Mouse (Mus musculus) lung, embryonic 14.5 days (tissue): ENCODE measurements around the gene Elmod2. TPM values are rescaled to one million over a fixed set of nuclear protein-coding genes. Genes with fewer than 3 reads are reported as not detected.
"Not testable (repeated sequence)": the region's sequence is repeated elsewhere in the genome, so short reads cannot be mapped to it uniquely, and the experiment has no call there.

Experiments
- ATAC-seq: fragments of 200-750 bp; cut with Nextera tagmentation; 2 replicates; pipeline ENCODE4 v1.8.0; 2017; ENCODE audit warnings: mild to moderate bottlenecking, moderate TSS enrichment, moderate library complexity; ENCODE audit not compliant: insufficient read depth
- DNase-seq: peaks from one replicate; pipeline ENCODE4 v3.0.0-alpha.2; 2015
- H3K27ac ChIP-seq: fragments of 300-500 bp; sonication (generic); 2 replicates; pipeline ENCODE4 v1.5.1; 2014; ENCODE audit warnings: low read depth, mild to moderate bottlenecking, moderate library complexity
- H3K27me3 ChIP-seq: fragments of 300-500 bp; sonication (generic); 2 replicates; pipeline ENCODE4 v1.6.1; 2014; ENCODE audit warnings: low read length, control low read depth; ENCODE audit not compliant: insufficient read depth
- H3K36me3 ChIP-seq: fragments of 300-500 bp; sonication (generic); 2 replicates; pipeline ENCODE4 v1.6.1; 2014; ENCODE audit warnings: control low read depth; ENCODE audit not compliant: insufficient read depth
- H3K4me1 ChIP-seq: fragments of 300-500 bp; sonication (generic); 2 replicates; pipeline ENCODE4 v1.6.1; 2014; ENCODE audit warnings: antibody characterized with exemption, control low read depth; ENCODE audit not compliant: insufficient read depth
- H3K4me2 ChIP-seq: fragments of 300-500 bp; sonication (generic); 2 replicates; pipeline ENCODE4 v1.6.1; 2014; ENCODE audit warnings: mild to moderate bottlenecking
- H3K4me3 ChIP-seq: fragments of 300-500 bp; sonication (generic); 2 replicates; pipeline ENCODE4 v1.5.1; 2014; ENCODE audit warnings: low read depth, low read length
- H3K9ac ChIP-seq: fragments of 300-500 bp; sonication (generic); 2 replicates; pipeline ENCODE4 v1.6.1; 2014
- H3K9me3 ChIP-seq: fragments of 300-500 bp; sonication (generic); 2 replicates; pipeline ENCODE4 v1.6.1; 2016; ENCODE audit warnings: low read depth, low read length, control low read depth
- CTCF ChIP-seq: IDR thresholded peaks from 2 replicates; pipeline ENCODE4 v1.5.1; 2016; ENCODE audit warnings: antibody characterized with exemption, low read depth
- WGBS: fragments of 180-500 bp; shearing (Covaris S2); extraction: QIAGEN DNeasy Blood & Tissue Kit; methylation state at CpG from one replicate; pipeline ENCODE4 v1.1.7; 2014; 5-methylcytosine and 5-hydroxymethylcytosine counted together
- polyA plus RNA-seq: library from polyadenylated mRNA; unstranded; fragments of >200 nt; fragmentation: Nextera tagmentation; extraction: Ambion mirVana; gene quantifications from 2 replicates; pipeline ENCODE4 v1.2.1, GENCODE M21; 2014

The Elmod2 gene
- polyA plus RNA-seq, 1 experiment from 2014 or later, result 15.9 TPM

DNA sequence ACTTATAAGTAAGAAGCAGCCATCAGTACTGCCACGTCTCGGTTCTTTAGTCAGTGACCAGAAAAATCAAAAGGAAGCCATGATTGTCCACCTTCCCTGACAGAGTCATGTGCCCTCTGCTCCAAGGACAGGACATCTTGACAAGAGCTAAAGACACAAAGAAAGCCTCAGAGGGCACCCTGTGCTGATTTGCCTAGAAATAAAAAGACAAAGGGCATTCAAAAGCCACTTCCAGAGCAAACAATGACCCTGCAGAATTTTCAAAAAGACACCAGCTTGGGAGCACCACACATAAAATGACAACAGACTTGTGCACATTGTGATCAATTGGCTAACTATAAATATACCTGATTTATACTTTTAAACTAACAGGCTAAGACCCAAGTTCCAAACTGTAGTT, 16.6 kb downstream of the Elmod2 start:
- TF ChIP-seq CTCF, result no peak

DNA sequence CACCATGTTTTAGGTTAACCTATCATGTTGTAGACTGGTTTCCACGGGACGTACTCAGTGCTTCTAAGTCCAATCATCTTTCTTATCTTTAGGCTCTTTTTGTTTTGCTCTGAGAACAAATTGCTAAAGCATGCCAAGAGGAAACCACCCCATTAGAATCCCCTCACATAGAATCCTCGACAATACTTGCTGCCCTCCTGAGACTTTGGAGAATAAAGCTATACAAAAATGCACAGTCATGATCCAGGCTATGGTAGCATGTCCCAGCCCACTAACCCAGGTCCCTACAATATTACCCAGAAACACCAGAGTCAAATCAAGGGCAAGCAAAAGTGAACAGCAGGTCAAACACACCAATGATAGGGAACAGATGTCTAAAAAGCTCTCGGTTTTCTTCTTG, 17.2 kb downstream of the Elmod2 start:
- ATAC-seq, H3K9me3 ChIP-seq, H3K27ac ChIP-seq, H3K4me3 ChIP-seq, H3K4me1 ChIP-seq, H3K27me3 ChIP-seq, DNase-seq, H3K4me2 ChIP-seq, H3K9ac ChIP-seq: not testable (repeated sequence)
- 78% methylated on average over 4 of the region's 4 CpGs for WGBS
- peaks cover 29% of the 10 kb centered on the region for H3K36me3 ChIP-seq

More for the DNA sequence above, 16.6 kb downstream of the Elmod2 start:
- ATAC-seq, result no peak
- WGBS, result 81% methylated on average over 2 of the region's 2 CpGs
- H3K27ac ChIP-seq, result no peak overlapping the region
- H3K9ac ChIP-seq, result no peak overlapping the region
- H3K4me3 ChIP-seq, result no peak overlapping the region
- no peaks in the 10 kb centered on the region for H3K4me1 ChIP-seq
- no peaks in the 10 kb centered on the region for H3K9me3 ChIP-seq
- no peak overlapping the region for H3K4me2 ChIP-seq
- H3K36me3 ChIP-seq, result peaks cover 29% of the 10 kb centered on the region
- no peaks in the 10 kb centered on the region for H3K27me3 ChIP-seq
- DNase-seq, result no peak

DNA sequence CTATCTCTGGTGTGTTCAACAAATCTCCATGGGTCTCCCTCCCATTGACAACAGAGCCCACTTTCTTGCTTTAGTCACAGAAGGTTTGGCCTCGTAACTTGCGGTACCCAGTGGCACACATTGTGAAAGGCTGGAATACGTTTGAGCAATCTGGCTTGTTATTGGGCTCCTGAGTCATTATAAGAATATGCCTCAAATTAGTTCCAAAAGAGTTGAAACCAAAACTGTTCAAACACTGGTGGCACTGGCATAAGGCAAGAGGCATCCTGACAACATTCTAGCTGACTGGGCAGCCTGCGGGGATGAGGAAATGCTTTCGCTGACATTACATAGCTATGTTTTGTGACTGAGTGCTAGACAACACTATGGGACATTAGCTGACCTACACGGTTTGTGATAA, 22.4 kb downstream of the Elmod2 start:
- ATAC-seq, result no peak
- DNase-seq, result no peak
- Histone ChIP-seq H3K27ac (no peak overlapping the region), H3K9me3 (no peaks in the 10 kb centered on the region), H3K4me2 (no peak overlapping the region), H3K4me1 (no peaks in the 10 kb centered on the region), H3K9ac (no peak overlapping the region), H3K27me3 (no peaks in the 10 kb centered on the region), H3K4me3 (no peak overlapping the region), H3K36me3 (no peaks in the 10 kb centered on the region)
- no peak for TF ChIP-seq CTCF
- WGBS, result 89% methylated on average over 6 of the region's 6 CpGs

DNA sequence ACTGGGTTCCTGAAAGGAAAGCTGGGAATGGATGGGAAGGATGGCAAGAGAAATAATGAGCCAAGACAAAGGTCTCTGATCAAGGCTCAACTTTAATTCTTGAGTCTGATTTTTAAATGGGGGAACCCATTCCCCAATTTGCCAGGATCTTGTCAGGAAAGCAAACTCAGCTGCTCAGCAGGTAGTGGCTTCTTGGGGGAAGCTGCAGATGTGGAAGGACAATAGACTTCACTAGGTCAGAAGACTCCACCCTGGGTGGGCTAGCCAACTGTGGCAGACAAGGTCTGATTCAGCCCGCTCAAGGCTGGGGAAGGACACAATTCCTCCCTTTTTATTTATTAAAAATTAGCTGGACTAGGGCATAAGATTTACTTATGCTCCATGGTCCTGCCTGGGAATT, 27.3 kb downstream of the Elmod2 start:
- ATAC-seq (no peak), DNase-seq (no peak)
- Histone ChIP-seq H3K4me2 (no peak overlapping the region), H3K9me3 (no peaks in the 10 kb centered on the region), H3K4me3 (no peak overlapping the region), H3K4me1 (no peaks in the 10 kb centered on the region), H3K9ac (no peak overlapping the region), H3K27ac (no peak overlapping the region), H3K27me3 (no peaks in the 10 kb centered on the region), H3K36me3 (no peaks in the 10 kb centered on the region)
- no peak for TF ChIP-seq CTCF
- WGBS, result 75% methylated on average over 1 of the region's 1 CpGs

DNA sequence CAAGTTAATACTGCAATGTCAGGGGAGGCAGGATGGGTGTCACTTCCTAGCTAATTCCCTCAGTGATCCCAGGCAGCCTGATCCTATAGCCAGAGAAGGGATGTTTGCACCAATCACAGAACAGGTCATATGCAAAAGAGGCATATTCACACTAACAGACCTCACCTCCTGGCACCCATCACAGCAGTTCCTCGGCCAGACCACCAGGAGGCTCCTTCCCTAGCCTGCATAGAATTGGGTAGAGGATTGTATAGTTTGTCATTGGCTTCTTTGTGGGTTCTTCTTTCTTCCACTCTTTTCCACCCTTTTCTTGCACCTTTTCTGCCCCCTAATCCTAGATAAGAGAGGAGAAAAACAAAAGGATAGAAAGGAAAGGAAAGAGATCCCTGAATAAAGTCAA, 32.2 kb downstream of the Elmod2 start:
- no peak overlapping the region for H3K9ac ChIP-seq
- H3K27ac ChIP-seq, result no peak overlapping the region
- ATAC-seq (no peak), DNase-seq (peak; percentile 5)
- no peaks in the 10 kb centered on the region for H3K4me1 ChIP-seq
- no peaks in the 10 kb centered on the region for H3K27me3 ChIP-seq
- H3K9me3 ChIP-seq, result no peaks in the 10 kb centered on the region
- H3K4me3 ChIP-seq, result no peak overlapping the region
- no peak overlapping the region for H3K4me2 ChIP-seq
- WGBS, result 62% methylated on average over 1 of the region's 1 CpGs
- no peaks in the 10 kb centered on the region for H3K36me3 ChIP-seq
- no peak; the same call in 1 of the 2 replicates for TF ChIP-seq CTCF

DNA sequence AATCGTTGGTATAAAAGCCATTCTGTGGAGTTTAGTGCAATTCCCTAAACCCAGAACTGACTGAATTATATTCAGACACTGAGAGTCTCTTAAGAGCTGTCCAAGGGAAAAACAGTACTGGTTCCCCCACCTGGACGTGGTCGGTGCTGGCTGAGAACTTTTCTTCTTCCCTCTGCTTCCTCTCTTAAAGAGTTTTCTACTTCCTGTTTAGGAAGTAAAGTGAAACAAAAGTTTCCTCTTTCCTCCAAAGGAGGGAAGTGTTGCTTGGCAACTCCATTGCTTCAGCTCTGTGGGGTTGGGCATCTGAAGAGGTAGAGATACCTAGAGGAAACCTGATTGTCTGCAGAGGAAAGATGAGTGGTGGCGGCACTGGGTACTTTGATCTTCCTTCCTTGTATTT, 34.9 kb downstream of the Elmod2 start:
- Histone ChIP-seq H3K27ac (no peak overlapping the region), H3K9me3 (no peaks in the 10 kb centered on the region), H3K4me2 (no peak overlapping the region), H3K27me3 (no peaks in the 10 kb centered on the region), H3K4me1 (no peaks in the 10 kb centered on the region), H3K4me3 (no peak overlapping the region), H3K36me3 (no peaks in the 10 kb centered on the region), H3K9ac (no peak overlapping the region)
- TF ChIP-seq CTCF, result no peak
- ATAC-seq (no peak), DNase-seq (no peak)
- 54% methylated on average over 4 of the region's 4 CpGs for WGBS

DNA sequence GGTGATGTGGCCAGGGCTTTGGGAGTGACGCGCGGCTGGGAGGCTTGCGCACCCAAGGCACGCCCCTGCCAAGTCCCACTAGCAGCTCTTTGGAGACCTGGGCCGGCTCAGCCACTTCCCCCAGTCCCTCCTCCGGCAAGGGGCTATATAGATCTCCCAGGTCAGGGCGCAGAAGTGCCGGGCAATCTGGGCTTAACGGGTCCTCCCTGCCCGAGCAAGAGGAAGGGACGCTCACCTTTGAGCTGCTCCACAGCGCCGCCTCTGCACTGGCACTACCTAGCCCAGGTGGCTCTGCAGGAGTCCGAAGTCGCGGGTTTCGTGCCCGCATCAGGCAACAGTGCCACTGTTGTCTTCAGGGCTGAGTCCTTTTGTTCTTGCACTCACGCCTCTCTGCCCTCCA, 42.1 kb downstream of the Elmod2 start, which contains the start of gene Ucp1:
Gene Ucp1 (plus strand): TSS at position 177 of the 400 bp plus-strand sequence.
- Histone ChIP-seq H3K27me3 (peaks cover 14% of the 10 kb centered on the region), H3K4me1 (no peaks in the 10 kb centered on the region), H3K36me3 (no peaks in the 10 kb centered on the region), H3K9me3 (no peaks in the 10 kb centered on the region), H3K4me2 (peak within 1 kb of the TSS; percentile 56), H3K27ac (no peak within 1 kb of the TSS), H3K9ac (no peak within 1 kb of the TSS), H3K4me3 (peak within 1 kb of the TSS; percentile 24)
- peak; percentile 10 for DNase-seq
- ATAC-seq, result no peak
- WGBS, result 3% methylated on average over 20 of the region's 20 CpGs
- TF ChIP-seq CTCF, result peak; percentile 38

DNA sequence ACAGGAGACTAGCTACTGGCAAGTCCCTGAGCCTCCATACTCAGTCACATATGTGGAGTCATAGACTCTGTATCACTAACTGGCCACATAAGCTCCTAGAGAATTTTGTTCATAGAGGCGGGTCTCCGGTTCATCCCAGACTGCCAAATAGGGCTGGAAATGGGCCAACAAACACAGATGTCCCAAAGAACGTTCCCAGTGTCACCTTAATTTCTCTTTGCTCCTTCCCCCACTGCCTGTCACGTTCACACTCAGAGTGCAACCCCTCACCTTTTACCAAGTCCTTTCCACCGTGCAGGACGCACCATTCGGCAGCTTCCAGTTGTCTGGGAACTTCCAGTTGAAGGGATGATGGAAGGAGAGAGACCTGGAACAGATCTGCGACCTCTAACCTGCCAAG, 46.9 kb downstream of the Elmod2 start:
- 62% methylated on average over 8 of the region's 8 CpGs for WGBS
- no peak overlapping the region for H3K27ac ChIP-seq
- H3K4me2 ChIP-seq, result no peak overlapping the region
- H3K4me1 ChIP-seq, result no peaks in the 10 kb centered on the region
- peaks cover 9% of the 10 kb centered on the region for H3K27me3 ChIP-seq
- TF ChIP-seq CTCF, result no peak
- H3K4me3 ChIP-seq, result no peak overlapping the region
- no peaks in the 10 kb centered on the region for H3K9me3 ChIP-seq
- DNase-seq (peak; percentile 7), ATAC-seq (no peak)
- no peak overlapping the region for H3K9ac ChIP-seq
- no peaks in the 10 kb centered on the region for H3K36me3 ChIP-seq
